Mouse (Mus musculus) stomach, embryonic 15.5 days (tissue): ENCODE measurements around the gene Sema3a. TPM values are rescaled to one million over a fixed set of nuclear protein-coding genes. Genes with fewer than 3 reads are reported as not detected.

Experiments used
- ATAC-seq: fragments of 200-750 bp; cut with Nextera tagmentation; 2 replicates; pipeline ENCODE4 v1.8.0; 2017; ENCODE audit warnings: low read depth, moderate number of reproducible peaks, moderate TSS enrichment; ENCODE audit not compliant: insufficient read depth, low FRiP score
- H3K27ac ChIP-seq: fragments of 300-500 bp; sonication (generic); 2 replicates; pipeline ENCODE4 v1.5.1; 2015; ENCODE audit warnings: mild to moderate bottlenecking, inconsistent platforms
- H3K27me3 ChIP-seq: fragments of 300-500 bp; sonication (generic); replicated peaks from 2 replicates; pipeline ENCODE4 v1.6.1; 2015; ENCODE audit warnings: inconsistent platforms
- H3K36me3 ChIP-seq: fragments of 300-500 bp; sonication (generic); 2 replicates; pipeline ENCODE4 v1.6.1; 2015; ENCODE audit warnings: inconsistent platforms
- H3K4me1 ChIP-seq: fragments of 300-500 bp; sonication (generic); 2 replicates; pipeline ENCODE4 v1.6.1; 2015; ENCODE audit warnings: inconsistent platforms
- H3K4me2 ChIP-seq: fragments of 300-500 bp; sonication (generic); 2 replicates; pipeline ENCODE4 v1.6.1; 2015; ENCODE audit warnings: mild to moderate bottlenecking, inconsistent platforms
- H3K4me3 ChIP-seq: fragments of 300-500 bp; sonication (generic); replicated peaks from 2 replicates; pipeline ENCODE4 v1.5.1; 2015; ENCODE audit warnings: inconsistent platforms
- H3K9ac ChIP-seq: fragments of 300-500 bp; sonication (generic); 2 replicates; pipeline ENCODE4 v1.6.1; 2015; ENCODE audit warnings: inconsistent platforms
- H3K9me3 ChIP-seq: fragments of 300-500 bp; sonication (generic); 2 replicates; pipeline ENCODE4 v1.6.1; 2016; ENCODE audit warnings: inconsistent platforms
- WGBS: fragments of 180-500 bp; shearing (Covaris S2); methylation state at CpG from one replicate; pipeline ENCODE4 v1.1.7; 2015; 5-methylcytosine and 5-hydroxymethylcytosine counted together
- polyA plus RNA-seq: library from polyadenylated mRNA; unstranded; fragments of >200 nt; fragmentation: Nextera tagmentation; extraction: Ambion mirVana; gene quantifications from 2 replicates; pipeline ENCODE4 v1.2.1, GENCODE M21; 2015

The Sema3a gene
- polyA plus RNA-seq, 1 experiment from 2014 or later = 22.1 TPM

- Histone ChIP-seq H3K4me3 (no peak overlapping the region), H3K27me3 (no peaks in the 10 kb centered on the region), H3K9ac (no peak overlapping the region), H3K9me3 (no peaks in the 10 kb centered on the region), H3K4me1 (no peaks in the 10 kb centered on the region), H3K27ac (no peak overlapping the region), H3K36me3 (no peaks in the 10 kb centered on the region), H3K4me2 (no peak overlapping the region)
- no peak for ATAC-seq
- WGBS = 27% methylated on average over 1 of the region's 1 CpGs
These were observed 212.5 kb downstream of the Sema3a start for GRCm38 (mm10) chr5:13337665-13338064.

- ATAC-seq = no peak
- Histone ChIP-seq H3K27me3 (no peaks in the 10 kb centered on the region), H3K4me3 (no peak overlapping the region), H3K27ac (no peak overlapping the region), H3K36me3 (no peaks in the 10 kb centered on the region), H3K9ac (no peak overlapping the region), H3K4me1 (no peaks in the 10 kb centered on the region), H3K9me3 (no peaks in the 10 kb centered on the region), H3K4me2 (no peak overlapping the region)
- 50% methylated on average over 4 of the region's 4 CpGs for WGBS
These were observed 221.9 kb downstream of the Sema3a start for GRCm38 (mm10) chr5:13347068-13347467.

- Histone ChIP-seq H3K27ac (no peak overlapping the region), H3K9me3 (no peaks in the 10 kb centered on the region), H3K36me3 (no peaks in the 10 kb centered on the region), H3K4me2 (no peak overlapping the region), H3K9ac (no peak overlapping the region), H3K27me3 (no peaks in the 10 kb centered on the region), H3K4me1 (no peaks in the 10 kb centered on the region), H3K4me3 (no peak overlapping the region)
- 39% methylated on average over 4 of the region's 4 CpGs for WGBS
- ATAC-seq = no peak
These were observed 226.4 kb downstream of the Sema3a start for GRCm38 (mm10) chr5:13351611-13352010.

- Histone ChIP-seq H3K4me3 (no peak overlapping the region), H3K4me2 (no peak overlapping the region), H3K4me1 (no peaks in the 10 kb centered on the region), H3K36me3 (no peaks in the 10 kb centered on the region), H3K9me3 (no peaks in the 10 kb centered on the region), H3K27ac (no peak overlapping the region), H3K9ac (no peak overlapping the region), H3K27me3 (no peaks in the 10 kb centered on the region)
- 50% methylated on average over 1 of the region's 1 CpGs for WGBS
- ATAC-seq = no peak
These were observed 227.8 kb downstream of the Sema3a start for GRCm38 (mm10) chr5:13352995-13353394.

GRCm38 (mm10) chr5:13353539-13353938 lies 228.3 kb downstream of the Sema3a start:
- ATAC-seq = no peak
- Histone ChIP-seq H3K36me3 (no peaks in the 10 kb centered on the region), H3K4me1 (no peaks in the 10 kb centered on the region), H3K4me3 (no peak overlapping the region), H3K9me3 (no peaks in the 10 kb centered on the region), H3K27me3 (no peaks in the 10 kb centered on the region), H3K4me2 (no peak overlapping the region), H3K27ac (no peak overlapping the region), H3K9ac (no peak overlapping the region)
- 92% methylated on average over 1 of the region's 1 CpGs for WGBS

- H3K4me3 ChIP-seq = no peak overlapping the region
- no peaks in the 10 kb centered on the region for H3K36me3 ChIP-seq
- H3K4me2 ChIP-seq = no peak overlapping the region
- no peaks in the 10 kb centered on the region for H3K27me3 ChIP-seq
- H3K4me1 ChIP-seq = no peaks in the 10 kb centered on the region
- no peak for ATAC-seq
- H3K9ac ChIP-seq = no peak overlapping the region
- H3K9me3 ChIP-seq = no peaks in the 10 kb centered on the region
- WGBS = 90% methylated on average over 1 of the region's 1 CpGs
- no peak overlapping the region for H3K27ac ChIP-seq
These were observed 229.7 kb downstream of the Sema3a start for GRCm38 (mm10) chr5:13354913-13355312.

- Histone ChIP-seq H3K27ac (no peak overlapping the region), H3K36me3 (no peaks in the 10 kb centered on the region), H3K9me3 (no peaks in the 10 kb centered on the region), H3K4me3 (no peak overlapping the region), H3K27me3 (no peaks in the 10 kb centered on the region), H3K4me1 (no peaks in the 10 kb centered on the region), H3K9ac (no peak overlapping the region), H3K4me2 (no peak overlapping the region)
- 26% methylated on average over 4 of the region's 4 CpGs for WGBS
- ATAC-seq = no peak
These were observed 233.6 kb downstream of the Sema3a start for GRCm38 (mm10) chr5:13358770-13359169.

- no peak for ATAC-seq
- no peaks in the 10 kb centered on the region for H3K9me3 ChIP-seq
- H3K27me3 ChIP-seq = no peaks in the 10 kb centered on the region
- H3K36me3 ChIP-seq = no peaks in the 10 kb centered on the region
- H3K4me1 ChIP-seq = no peaks in the 10 kb centered on the region
- H3K4me2 ChIP-seq = no peak overlapping the region
- H3K4me3 ChIP-seq = no peak overlapping the region
- 65% methylated on average over 3 of the region's 3 CpGs for WGBS
- no peak overlapping the region for H3K27ac ChIP-seq
- H3K9ac ChIP-seq = no peak overlapping the region
These were observed 235.5 kb downstream of the Sema3a start for GRCm38 (mm10) chr5:13360711-13361110.

GRCm38 (mm10) chr5:13365108-13365507 lies 239.9 kb downstream of the Sema3a start:
- Histone ChIP-seq H3K27ac (no peak overlapping the region), H3K9me3 (no peaks in the 10 kb centered on the region), H3K4me1 (no peaks in the 10 kb centered on the region), H3K9ac (no peak overlapping the region), H3K27me3 (no peaks in the 10 kb centered on the region), H3K4me2 (no peak overlapping the region), H3K36me3 (no peaks in the 10 kb centered on the region), H3K4me3 (no peak overlapping the region)
- WGBS = 76% methylated on average over 2 of the region's 2 CpGs
- no peak for ATAC-seq

GRCm38 (mm10) chr5:13379223-13379622 lies 254.0 kb downstream of the Sema3a start:
- Histone ChIP-seq H3K36me3 (no peaks in the 10 kb centered on the region), H3K9me3 (no peaks in the 10 kb centered on the region), H3K4me2 (no peak overlapping the region), H3K9ac (no peak overlapping the region), H3K4me3 (no peak overlapping the region), H3K27ac (no peak overlapping the region), H3K4me1 (no peaks in the 10 kb centered on the region), H3K27me3 (no peaks in the 10 kb centered on the region)
- no peak for ATAC-seq
- WGBS = 69% methylated on average over 4 of the region's 4 CpGs

GRCm38 (mm10) chr5:13384047-13384446 lies 258.8 kb downstream of the Sema3a start:
- Histone ChIP-seq H3K27me3 (no peaks in the 10 kb centered on the region), H3K4me1 (no peaks in the 10 kb centered on the region), H3K4me2 (no peak overlapping the region), H3K36me3 (no peaks in the 10 kb centered on the region), H3K27ac (no peak overlapping the region), H3K4me3 (no peak overlapping the region), H3K9ac (no peak overlapping the region), H3K9me3 (no peaks in the 10 kb centered on the region)
- WGBS = 80% methylated on average over 4 of the region's 4 CpGs
- ATAC-seq = no peak

- Histone ChIP-seq H3K9me3 (no peaks in the 10 kb centered on the region), H3K36me3 (no peaks in the 10 kb centered on the region), H3K27ac (no peak overlapping the region), H3K9ac (no peak overlapping the region), H3K27me3 (no peaks in the 10 kb centered on the region), H3K4me1 (no peaks in the 10 kb centered on the region), H3K4me2 (no peak overlapping the region), H3K4me3 (no peak overlapping the region)
- no peak for ATAC-seq
- 83% methylated on average over 4 of the region's 4 CpGs for WGBS
These were observed 259.5 kb downstream of the Sema3a start for GRCm38 (mm10) chr5:13384714-13385113.

GRCm38 (mm10) chr5:13386603-13387002 lies 261.4 kb downstream of the Sema3a start:
- H3K27me3 ChIP-seq = no peaks in the 10 kb centered on the region
- H3K4me3 ChIP-seq = no peak overlapping the region
- no peak overlapping the region for H3K9ac ChIP-seq
- no peaks in the 10 kb centered on the region for H3K4me1 ChIP-seq
- no peaks in the 10 kb centered on the region for H3K36me3 ChIP-seq
- no peak for ATAC-seq
- H3K27ac ChIP-seq = no peak overlapping the region
- H3K4me2 ChIP-seq = no peak overlapping the region
- H3K9me3 ChIP-seq = no peaks in the 10 kb centered on the region
- WGBS = 70% methylated on average over 3 of the region's 3 CpGs
